11 mouse cellular contexts compared by ENCODE assay signal in the genomic region with DNA sequence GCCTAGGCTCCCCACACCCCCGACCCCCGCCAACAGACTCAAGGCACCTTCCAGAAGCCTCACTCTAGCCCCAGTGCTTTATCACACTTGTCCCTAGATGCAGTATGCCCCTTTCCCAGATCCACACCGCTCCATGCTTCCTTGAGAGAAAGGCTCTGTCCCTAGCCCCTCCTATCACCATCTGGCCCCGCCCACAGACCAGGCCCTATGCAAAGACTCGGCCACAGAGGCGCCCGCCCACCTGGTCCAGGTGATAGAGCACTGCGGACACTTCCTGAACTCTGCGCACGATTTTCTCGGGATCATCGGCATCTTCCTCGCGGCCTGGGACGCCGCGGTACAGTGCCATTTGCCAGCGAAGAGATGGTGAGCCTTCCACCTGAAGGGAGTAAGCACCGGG.
A peak's percentile ranks its signal among the peaks of the same experiment; 100 is the strongest.
DNase-seq lines count a peak whose midpoint lies in the region; ATAC-seq and TF ChIP-seq lines count a peak whose summit lies in the region.
"Had no signal": no experiment of that assay in that cellular context is flagged by ENCODE, and none has a peak within 500 bp of the region (broad histone marks: within the 10 kb centered on the region; RNA-seq: fewer than 3 reads in every experiment).

No protein-coding gene starts in this region.

- peak overlapping the region; percentile 30 for H3K4me3 ChIP-seq in kidney, embryonic 16.5 days (ENCODE audit: low read length)
- no peak overlapping the region for H3K4me3 ChIP-seq in hindbrain, postnatal 0 days (ENCODE audit: low read length)
- H3K4me3 ChIP-seq in stomach, embryonic 14.5 days (ENCODE audit: low read depth, low read length) = peak overlapping the region; percentile 8; the same call in 1 of the 2 replicates
- H3K4me3 ChIP-seq: heart, adult 2 months had no signal

- WGBS in kidney, embryonic 16.5 days = 6% methylated on average over 19 of the region's 19 CpGs
- WGBS in hindbrain, postnatal 0 days = 7% methylated on average over 19 of the region's 19 CpGs
- 6% methylated on average over 19 of the region's 19 CpGs for WGBS in stomach, embryonic 14.5 days

- H3K27ac ChIP-seq in kidney, embryonic 16.5 days (ENCODE audit: low read length) = no peak overlapping the region
- H3K27ac ChIP-seq in hindbrain, postnatal 0 days = no peak overlapping the region
- no peak overlapping the region for H3K27ac ChIP-seq in stomach, embryonic 14.5 days (ENCODE audit: low read length)
- H3K27ac ChIP-seq: heart, adult 2 months had no signal

- H3K9me3 ChIP-seq in kidney, embryonic 16.5 days (ENCODE audit: low read length) = peaks cover 4% of the 10 kb centered on the region; the same call in 1 of the 2 replicates
- H3K9me3 ChIP-seq in hindbrain, postnatal 0 days (ENCODE audit: low read length) = no peaks in the 10 kb centered on the region
- no peaks in the 10 kb centered on the region for H3K9me3 ChIP-seq in stomach, embryonic 14.5 days (ENCODE audit: control insufficient read depth, low read depth, low read length)

- H3K36me3 ChIP-seq in kidney, embryonic 16.5 days (ENCODE audit: insufficient read depth, low read length) = no peaks in the 10 kb centered on the region
- no peaks in the 10 kb centered on the region for H3K36me3 ChIP-seq in hindbrain, postnatal 0 days (ENCODE audit: insufficient read depth, low read length)
- no peaks in the 10 kb centered on the region for H3K36me3 ChIP-seq in stomach, embryonic 14.5 days (ENCODE audit: control insufficient read depth, insufficient read depth, low read length)

- peak overlapping the region; percentile 43 for H3K4me2 ChIP-seq in kidney, embryonic 16.5 days (replicated peaks; ENCODE audit: low read depth, low read length)
- H3K4me2 ChIP-seq in hindbrain, postnatal 0 days (ENCODE audit: low read depth, low read length) = 0 out of 2 replicates have a peak overlapping the region, but pooled peaks have one; percentile 6
- H3K4me2 ChIP-seq in stomach, embryonic 14.5 days (replicated peaks; ENCODE audit: low read depth, low read length) = peak overlapping the region; percentile 18

- ATAC-seq in kidney, embryonic 16.5 days (ENCODE audit: low FRiP score, low TSS enrichment) = 0 out of 2 replicates have a peak, but pooled peaks have one; percentile 59
- no peak for ATAC-seq in hindbrain, postnatal 0 days
- peak; percentile 74 for ATAC-seq in stomach, embryonic 14.5 days (ENCODE audit: insufficient number of reproducible peaks, insufficient read depth, low FRiP score, low read depth)

- TF ChIP-seq CTCF in hindbrain, postnatal 0 days (IDR thresholded peaks at IDR 0.05; ENCODE audit: low read depth) = no peak

- DNase-seq in kidney, adult 8-10 months = no peak
- peak; percentile 77 for DNase-seq in ZHBTc4 (ENCODE audit: low read depth, low spot score)
- no peak for DNase-seq in hindbrain, postnatal 0 days (ENCODE audit: low spot score)
- no peak for DNase-seq in B cell, adult 2 months
- no peak for DNase-seq in thymus, postnatal 36 days
- DNase-seq: adrenal gland, adult 8-10 months; cerebellum, adult 2 months; heart, adult 2 months; thymus, adult 2 months had no signal

- H3K4me1 ChIP-seq in kidney, embryonic 16.5 days (ENCODE audit: insufficient read depth, low read length) = no peaks in the 10 kb centered on the region
- no peaks in the 10 kb centered on the region; the same call in 1 of the 2 replicates for H3K4me1 ChIP-seq in hindbrain, postnatal 0 days (ENCODE audit: insufficient read depth, low read length)
- no peaks in the 10 kb centered on the region for H3K4me1 ChIP-seq in stomach, embryonic 14.5 days (ENCODE audit: control insufficient read depth, insufficient read depth, low read length)

- H3K9ac ChIP-seq in kidney, embryonic 16.5 days (replicated peaks; ENCODE audit: low read length) = peak overlapping the region; percentile 35; the same call in 1 of the 2 replicates
- H3K9ac ChIP-seq in hindbrain, postnatal 0 days (replicated peaks; ENCODE audit: low read length) = no peak overlapping the region
- H3K9ac ChIP-seq in stomach, embryonic 14.5 days (replicated peaks; ENCODE audit: low read depth, low read length) = no peak overlapping the region

- H3K27me3 ChIP-seq in kidney, embryonic 16.5 days (ENCODE audit: insufficient read depth, low read length) = peaks cover 50% of the 10 kb centered on the region
- peaks cover 26% of the 10 kb centered on the region for H3K27me3 ChIP-seq in hindbrain, postnatal 0 days (ENCODE audit: insufficient read depth, low read length)
- 0 out of 2 replicates have a peak, but pooled peaks cover 6% of the 10 kb centered on the region for H3K27me3 ChIP-seq in stomach, embryonic 14.5 days (ENCODE audit: control insufficient read depth, insufficient read depth, low read length)
